Mouse (Mus musculus) frontal cortex, adult 2 months (tissue): ENCODE measurements around the gene Gm21762. TPM values are rescaled to one million over a fixed set of nuclear protein-coding genes. Genes with fewer than 3 reads are reported as not detected.
"Not testable (repeated sequence)": the region's sequence is repeated elsewhere in the genome, so short reads cannot be mapped to it uniquely, and the experiment has no call there.

Source experiments
- DNase-seq, 2 experiments: peaks; one replicate each; pipeline ENCODE4 v3.0.0; 2022; ENCODE audit warnings: low spot score in 1 of 2; ENCODE audit errors: extremely low spot score in 1 of 2
- polyA plus RNA-seq: library from polyadenylated mRNA; depleted of rRNA; stranded (reverse); fragments of >200 nt; gene quantifications from 2 replicates; pipeline ENCODE4 v1.2.3, GENCODE M21; 2012; rRNA removed

Gene Gm21762
- polyA plus RNA-seq: not detected in 2 replicates

DNA sequence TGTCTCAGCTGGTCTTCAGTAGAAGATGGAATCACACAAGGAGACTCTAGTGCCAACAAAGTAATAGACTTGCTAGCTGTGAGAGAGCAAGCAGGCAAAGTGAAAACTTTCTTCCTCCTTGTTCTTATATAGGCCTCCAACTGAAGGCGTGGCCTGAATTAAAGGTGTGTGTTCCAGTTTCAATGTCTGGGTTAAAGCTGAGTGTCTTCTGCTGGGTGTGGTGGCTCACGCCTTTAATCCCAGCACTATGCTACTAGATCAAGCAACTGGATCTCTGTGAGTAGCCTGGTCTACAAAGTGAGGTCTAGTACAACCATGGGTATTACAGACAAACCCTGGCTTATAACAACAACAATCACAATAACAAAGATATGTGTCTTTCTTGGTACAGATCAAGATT lies at the start of gene Gm21762:
Gene Gm21762 (minus strand): TSS at position 101 of the 400 bp plus-strand sequence.
- not testable (repeated sequence) for DNase-seq

DNA sequence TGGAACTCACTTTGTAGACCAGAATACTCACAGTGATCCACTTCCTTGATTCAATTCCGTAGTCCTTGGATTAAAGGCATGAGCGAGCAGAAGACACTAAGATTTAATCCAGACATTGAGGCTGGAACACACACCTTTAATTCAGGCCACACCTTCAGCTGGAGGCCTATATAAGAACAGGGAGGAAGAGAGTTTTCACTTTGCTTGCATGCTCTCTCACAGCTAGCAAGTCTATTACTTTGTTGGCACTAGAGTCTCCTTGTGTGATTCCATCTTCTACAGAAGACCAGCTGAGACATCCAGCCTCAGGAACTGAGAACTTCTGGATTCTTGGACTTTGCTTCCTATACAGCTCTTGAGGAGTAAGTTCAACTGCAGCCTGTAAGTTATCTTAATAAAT lies 47.1 kb upstream of the Gm21762 start, which contains the start of gene AF067061:
Gene AF067061 (plus strand): TSS at position 245 of the 400 bp plus-strand sequence.
- not testable (repeated sequence) for DNase-seq

- not testable (repeated sequence) for DNase-seq
Measured at GRCm38 (mm10) chr13:120259718-120260117, 44.0 kb upstream of the Gm21762 start.

- not testable (repeated sequence) for DNase-seq
Measured at GRCm38 (mm10) chr13:120258817-120259658, 43.3 kb upstream of the Gm21762 start.

- DNase-seq: not testable (repeated sequence)
Measured at GRCm38 (mm10) chr13:120251208-120251924, 35.6 kb upstream of the Gm21762 start.

DNA sequence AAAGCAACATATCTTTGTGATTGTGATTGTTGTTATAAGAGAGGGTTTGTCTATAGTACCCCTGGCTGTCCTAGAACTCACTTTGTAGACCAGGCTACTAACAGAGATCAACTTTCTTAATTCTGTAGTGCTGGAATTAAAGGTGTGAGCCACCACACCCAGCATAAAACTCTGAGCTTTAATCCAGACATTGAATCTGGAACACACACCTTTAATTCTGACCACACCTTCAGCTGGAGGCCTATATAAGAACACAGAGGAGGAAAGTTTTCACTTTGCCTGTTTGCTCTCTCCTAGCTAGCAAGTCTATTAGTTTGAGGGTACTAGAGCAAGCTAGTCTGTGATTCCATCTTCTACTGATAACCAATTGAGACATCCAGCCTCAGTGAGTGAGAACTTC lies 23.1 kb upstream of the Gm21762 start, which contains the start of gene Gm21731:
Gene Gm21731 (plus strand): TSS at position 301 of the 400 bp plus-strand sequence.
- not testable (repeated sequence) for DNase-seq

- not testable (repeated sequence) for DNase-seq
Measured at GRCm38 (mm10) chr13:120232447-120233049, 16.8 kb upstream of the Gm21762 start.

DNA sequence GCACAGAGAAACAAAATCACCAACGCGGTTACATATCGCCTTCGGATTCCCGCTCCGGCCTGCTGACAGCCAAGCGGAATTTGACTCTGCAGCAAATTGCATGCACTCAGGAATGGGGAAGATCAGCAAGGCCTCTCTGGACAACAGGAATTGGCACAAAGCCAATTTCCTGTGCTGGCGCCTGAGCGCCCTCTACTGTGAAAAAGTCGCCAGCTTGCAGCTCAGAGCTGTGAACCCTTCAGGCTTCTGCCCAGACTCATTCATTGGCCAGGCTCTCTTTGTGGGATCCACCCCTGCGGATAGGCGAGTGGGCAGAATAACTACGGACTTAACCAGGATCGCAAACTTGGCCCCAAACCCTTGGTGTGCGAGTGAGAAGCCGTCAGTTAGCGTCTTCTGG lies 16.1 kb upstream of the Gm21762 start:
- DNase-seq: not testable (repeated sequence)

DNA sequence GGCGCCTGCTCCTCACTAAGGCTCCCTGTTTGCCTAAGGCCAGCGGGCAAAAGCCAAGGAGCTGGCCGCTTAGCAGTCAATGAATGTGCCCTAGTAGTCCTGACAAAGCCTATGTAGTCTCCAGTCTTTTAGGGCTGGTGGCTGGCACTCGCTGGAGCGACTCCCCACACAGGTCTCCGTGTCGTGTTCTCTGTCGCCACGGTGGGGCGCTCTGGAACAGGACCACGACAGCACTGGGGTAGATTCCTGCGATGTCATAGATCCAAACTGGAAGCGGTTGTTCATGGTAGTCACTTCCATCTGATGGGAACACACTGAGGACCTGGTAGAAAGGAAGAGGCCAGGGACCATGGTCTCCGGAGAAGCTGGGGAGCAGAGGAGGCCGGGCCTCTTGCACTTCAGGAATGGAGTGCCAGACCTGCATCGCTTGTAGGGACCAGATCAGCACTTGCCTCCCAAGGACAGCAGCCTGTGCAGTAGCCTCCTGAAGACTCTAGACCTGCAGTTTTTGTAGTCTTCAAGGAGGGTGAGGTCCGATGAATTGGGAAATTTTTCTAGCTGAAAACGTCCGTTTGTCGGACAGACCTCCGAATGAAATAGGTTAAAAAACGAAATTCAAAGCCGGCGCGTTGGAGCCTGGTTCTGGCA lies 7.4 kb upstream of the Gm21762 start:
- not testable (repeated sequence) for DNase-seq

DNA sequence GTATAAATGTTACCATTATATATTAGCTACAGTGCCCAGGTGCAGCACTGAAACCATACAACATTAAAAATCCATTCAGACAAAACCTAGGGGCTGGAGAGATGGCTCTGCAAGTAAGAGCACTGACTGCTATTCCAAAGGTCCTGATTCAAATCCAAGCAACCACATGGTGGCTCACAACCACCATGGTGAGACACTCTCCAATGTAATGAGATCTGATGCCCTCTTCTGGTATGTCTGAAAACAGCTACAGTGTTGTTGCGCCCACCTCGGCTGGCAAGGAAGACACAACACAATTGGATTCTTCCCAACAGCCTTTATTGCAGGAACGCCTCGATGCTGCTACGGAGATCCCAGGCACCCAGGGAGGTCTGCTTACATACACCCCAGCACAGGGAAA lies 5.2 kb upstream of the Gm21762 start:
- DNase-seq: not testable (repeated sequence)

GRCm38 (mm10) chr13:120196189-120196821 lies 19.4 kb downstream of the Gm21762 start:
- not testable (repeated sequence) for DNase-seq

DNA sequence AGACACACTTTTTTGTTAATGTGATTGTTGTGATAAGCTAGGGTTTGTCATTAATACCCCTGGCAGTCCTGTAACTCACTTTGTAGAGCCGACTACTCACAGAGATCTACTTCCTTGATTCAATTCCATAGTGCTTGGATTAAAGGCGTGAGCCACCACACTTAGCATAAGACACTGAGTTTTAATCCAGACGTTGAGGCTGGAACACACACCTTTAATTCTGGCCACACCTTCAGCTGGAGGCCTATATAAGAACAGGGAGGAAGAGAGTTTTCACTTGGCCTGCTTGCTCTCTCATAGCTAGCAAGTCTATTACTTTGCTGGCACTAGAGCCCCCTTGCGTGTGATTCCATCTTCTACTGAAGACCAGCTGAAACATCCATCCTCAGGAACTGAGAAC lies 43.6 kb downstream of the Gm21762 start, which contains the start of gene Gm21818:
Gene Gm21818 (plus strand): TSS at position 301 of the 400 bp plus-strand sequence.
- DNase-seq: not testable (repeated sequence)

GRCm38 (mm10) chr13:120168301-120168700 lies 47.4 kb downstream of the Gm21762 start:
- DNase-seq: not testable (repeated sequence)

Other genes with a start within 250 kb of the Gm21762 start
- gene Gm36079, start 188.9 kb downstream of the Gm21762 start, polyA plus RNA-seq: not detected in 2 replicates
- gene Gm21188, start 163.8 kb downstream of the Gm21762 start, polyA plus RNA-seq: 0.11 and 0.16 TPM in 2 replicates
- not detected in 2 replicates for gene Gm20767, start 75.7 kb downstream of the Gm21762 start, polyA plus RNA-seq
- not detected in 2 replicates for gene Gm21818, start 43.5 kb downstream of the Gm21762 start, polyA plus RNA-seq
- not detected in 2 replicates for gene Gm21731, start 23.2 kb upstream of the Gm21762 start, polyA plus RNA-seq
- gene AF067061, start 47.2 kb upstream of the Gm21762 start, polyA plus RNA-seq: not detected in 2 replicates
- 0.15 and 0.20 TPM in 2 replicates for gene BC147527, start 84.4 kb upstream of the Gm21762 start, polyA plus RNA-seq
- gene Tcstv3, start 100.9 kb upstream of the Gm21762 start, polyA plus RNA-seq: not detected in 2 replicates